Mouse (Mus musculus): ENCODE measurements around the gene Bfar. TPM values are rescaled to one million over a fixed set of nuclear protein-coding genes. Genes with fewer than 3 reads are reported as not detected.

Gene Bfar
- total and polyA plus RNA-seq, 2 experiments from 2014 or later = 26.4 to 33.4 TPM

- H3K36me3 ChIP-seq (replicated peaks; ENCODE audit: control insufficient read depth, insufficient read depth, low read length) = peaks cover 42% of the 10 kb centered on the region
- no peak for ATAC-seq (ENCODE audit: insufficient read depth, low read depth)
- TF ChIP-seq CTCF (IDR thresholded peaks at IDR 0.05; ENCODE audit: low read depth) (no peak), EP300 (IDR thresholded peaks at IDR 0.05; ENCODE audit: low read depth) (no peak)
Measured at GRCm38 (mm10) chr16:13645930-13646329, 25.7 kb upstream of the Bfar start.

GRCm38 (mm10) chr16:13658886-13659285 is 12.8 kb upstream of the Bfar start:
- ATAC-seq (ENCODE audit: insufficient read depth, low read depth) = no peak
- no peaks in the 10 kb centered on the region for H3K4me1 ChIP-seq (ENCODE audit: control insufficient read depth, insufficient read depth)
- no peak overlapping the region for H3K9ac ChIP-seq (replicated peaks; ENCODE audit: low read depth, low read length)
- no peak overlapping the region for H3K4me3 ChIP-seq (ENCODE audit: low read depth, low read length)
- H3K27me3 ChIP-seq (ENCODE audit: control insufficient read depth, insufficient read depth, low read length) = no peaks in the 10 kb centered on the region
- H3K27ac ChIP-seq (ENCODE audit: low read depth) = no peak overlapping the region
- TF ChIP-seq CTCF (IDR thresholded peaks at IDR 0.05; ENCODE audit: low read depth) (no peak), EP300 (IDR thresholded peaks at IDR 0.05; ENCODE audit: low read depth) (no peak)
- no peak overlapping the region for H3K4me2 ChIP-seq (ENCODE audit: low read depth, low read length)
- 81% methylated on average over 3 of the region's 3 CpGs for WGBS
- H3K36me3 ChIP-seq (replicated peaks; ENCODE audit: control insufficient read depth, insufficient read depth, low read length) = peaks cover 60% of the 10 kb centered on the region
- DNase-seq (ENCODE audit: low spot score) = no peak
- no peaks in the 10 kb centered on the region for H3K9me3 ChIP-seq (replicated peaks; ENCODE audit: control insufficient read depth, low read length)

More at GRCm38 (mm10) chr16:13645930-13646329, 25.7 kb upstream of the Bfar start:
- H3K4me1 ChIP-seq (ENCODE audit: control insufficient read depth, insufficient read depth) = no peaks in the 10 kb centered on the region
- no peak for DNase-seq (ENCODE audit: low spot score)
- H3K9ac ChIP-seq (replicated peaks; ENCODE audit: low read depth, low read length) = no peak overlapping the region
- H3K4me2 ChIP-seq (ENCODE audit: low read depth, low read length) = no peak overlapping the region
- no peaks in the 10 kb centered on the region for H3K27me3 ChIP-seq (ENCODE audit: control insufficient read depth, insufficient read depth, low read length)
- no peak overlapping the region for H3K27ac ChIP-seq (ENCODE audit: low read depth)
- H3K4me3 ChIP-seq (ENCODE audit: low read depth, low read length) = no peak overlapping the region
- WGBS = 83% methylated on average over 4 of the region's 4 CpGs
- H3K9me3 ChIP-seq (replicated peaks; ENCODE audit: control insufficient read depth, low read length) = no peaks in the 10 kb centered on the region

- DNase-seq (ENCODE audit: low spot score) = no peak
- H3K9me3 ChIP-seq (replicated peaks; ENCODE audit: control insufficient read depth, low read length) = no peaks in the 10 kb centered on the region
- no peak overlapping the region for H3K9ac ChIP-seq (replicated peaks; ENCODE audit: low read depth, low read length)
- no peak for TF ChIP-seq CTCF (IDR thresholded peaks at IDR 0.05; ENCODE audit: low read depth)
- TF ChIP-seq EP300 (IDR thresholded peaks at IDR 0.05; ENCODE audit: low read depth) = no peak
- no peaks in the 10 kb centered on the region for H3K4me1 ChIP-seq (ENCODE audit: control insufficient read depth, insufficient read depth)
- H3K27ac ChIP-seq (ENCODE audit: low read depth) = no peak overlapping the region
- no peak overlapping the region for H3K4me3 ChIP-seq (ENCODE audit: low read depth, low read length)
- H3K36me3 ChIP-seq (replicated peaks; ENCODE audit: control insufficient read depth, insufficient read depth, low read length) = peaks cover 58% of the 10 kb centered on the region
- WGBS = 91% methylated on average over 9 of the region's 9 CpGs
- H3K4me2 ChIP-seq (ENCODE audit: low read depth, low read length) = no peak overlapping the region
- ATAC-seq (ENCODE audit: insufficient read depth, low read depth) = no peak
- no peaks in the 10 kb centered on the region for H3K27me3 ChIP-seq (ENCODE audit: control insufficient read depth, insufficient read depth, low read length)
Measured at GRCm38 (mm10) chr16:13660736-13661135, 10.9 kb upstream of the Bfar start.

GRCm38 (mm10) chr16:13667878-13668343 is 3.7 kb upstream of the Bfar start, which contains the start of gene Parn:
Gene Parn (minus strand): TSS chr16:13668170.
- TF ChIP-seq EP300 (IDR thresholded peaks at IDR 0.05; ENCODE audit: low read depth) (no peak), CTCF (IDR thresholded peaks at IDR 0.05; ENCODE audit: low read depth) (no peak)
- WGBS = under 1% methylated on average over 34 of the region's 35 CpGs
- no peaks in the 10 kb centered on the region for H3K27me3 ChIP-seq (ENCODE audit: control insufficient read depth, insufficient read depth, low read length)
- ATAC-seq (ENCODE audit: insufficient read depth, low read depth) = peak; percentile 77
- peak; percentile 88 for DNase-seq (ENCODE audit: low spot score)
- peak within 1 kb of the TSS; percentile 89 for H3K4me3 ChIP-seq (ENCODE audit: low read depth, low read length)
- H3K4me2 ChIP-seq (ENCODE audit: low read depth, low read length) = peak within 1 kb of the TSS; percentile 93
- H3K9me3 ChIP-seq (replicated peaks; ENCODE audit: control insufficient read depth, low read length) = no peaks in the 10 kb centered on the region
- H3K4me1 ChIP-seq (ENCODE audit: control insufficient read depth, insufficient read depth) = peaks cover 19% of the 10 kb centered on the region
- peak within 1 kb of the TSS; percentile 81 for H3K27ac ChIP-seq (ENCODE audit: low read depth)
- H3K36me3 ChIP-seq (replicated peaks; ENCODE audit: control insufficient read depth, insufficient read depth, low read length) = peaks cover 23% of the 10 kb centered on the region
- peak within 1 kb of the TSS; percentile 71 for H3K9ac ChIP-seq (replicated peaks; ENCODE audit: low read depth, low read length)

- H3K36me3 ChIP-seq (replicated peaks; ENCODE audit: control insufficient read depth, insufficient read depth, low read length) = peaks cover 16% of the 10 kb centered on the region; the same call in 1 of the 2 replicates
- H3K4me1 ChIP-seq (ENCODE audit: control insufficient read depth, insufficient read depth) = peaks cover 22% of the 10 kb centered on the region
- DNase-seq (ENCODE audit: low spot score) (no peak), ATAC-seq (ENCODE audit: insufficient read depth, low read depth) (no peak)
- no peaks in the 10 kb centered on the region for H3K9me3 ChIP-seq (replicated peaks; ENCODE audit: control insufficient read depth, low read length)
- TF ChIP-seq CTCF (IDR thresholded peaks at IDR 0.05; ENCODE audit: low read depth) (no peak), EP300 (IDR thresholded peaks at IDR 0.05; ENCODE audit: low read depth) (no peak)
- H3K27ac ChIP-seq (ENCODE audit: low read depth) = peak overlapping the region; percentile 81
- H3K27me3 ChIP-seq (ENCODE audit: control insufficient read depth, insufficient read depth, low read length) = no peaks in the 10 kb centered on the region
- 66% methylated on average over 10 of the region's 10 CpGs for WGBS
- H3K9ac ChIP-seq (replicated peaks; ENCODE audit: low read depth, low read length) = 0 out of 2 replicates have a peak overlapping the region, but pooled peaks have one; percentile 71
- H3K4me2 ChIP-seq (ENCODE audit: low read depth, low read length) = peak overlapping the region; percentile 93
- peak overlapping the region; percentile 89 for H3K4me3 ChIP-seq (ENCODE audit: low read depth, low read length)
Measured at GRCm38 (mm10) chr16:13668402-13669108, 3.1 kb upstream of the Bfar start.
